Mouse (Mus musculus) bone marrow, adult 2 months (tissue): Measurements from ENCODE around the gene Reln.

ENCODE experiments used
- CTCF ChIP-seq: fragments of 200-500 bp; IDR thresholded peaks from 2 replicates; pipeline ENCODE4 v1.5.1; 2011; ENCODE audit warnings: low read length, control low read depth; ENCODE audit not compliant: control insufficient read depth, insufficient read depth
- POLR2A ChIP-seq: fragments of 200-500 bp; IDR thresholded peaks from 2 replicates; pipeline ENCODE4 v1.6.1; 2011; ENCODE audit warnings: low read depth, mild to moderate bottlenecking, control low read depth, low read length, borderline replicate concordance; ENCODE audit not compliant: control insufficient read depth

- TF ChIP-seq POLR2A: no peak
- no peak for TF ChIP-seq CTCF
Observed at GRCm38 (mm10) chr5:22116922-22117321, 227.6 kb downstream of the Reln start.
